Mouse (Mus musculus): Measurements from ENCODE around the gene Mterf2. TPM values are rescaled to one million over a fixed set of nuclear protein-coding genes. Genes with fewer than 3 reads are reported as not detected.

The Mterf2 gene
- total RNA-seq, 2 experiments from 2014 or later, result 2.6 to 8.2 TPM

Other genes with a start within 250 kb of the Mterf2 start
- 10 to 100 TPM; 33.6 to 42.4 TPM for gene Ric8b, start 210.4 kb downstream of the Mterf2 start, total RNA-seq (2021)
- gene Fhl4, start 25.5 kb downstream of the Mterf2 start, total RNA-seq (2021), result under 1 TPM; 0.19 to 0.27 TPM
- gene Tmem263, start 25.4 kb downstream of the Mterf2 start, total RNA-seq (2021), result 10 to 100 TPM; 18.2 to 18.8 TPM
- 10 to 100 TPM; 10.6 to 13.6 TPM for gene Cry1, start 57.0 kb upstream of the Mterf2 start, total RNA-seq (2021)

Data from adrenal gland, adult 18-20 months (tissue).